Mouse (Mus musculus) neural tube, embryonic 11.5 days (tissue): Measurements from ENCODE around the gene Ddit4l. TPM values are rescaled to one million over a fixed set of nuclear protein-coding genes. Genes with fewer than 3 reads are reported as not detected.
"Not testable (repeated sequence)": the region's sequence is repeated elsewhere in the genome, so short reads cannot be mapped to it uniquely, and the experiment has no call there.

Source experiments
- ATAC-seq: fragments of 200-750 bp; cut with Nextera tagmentation; 2 replicates; pipeline ENCODE4 v1.8.0; 2017; ENCODE audit warnings: moderate number of reproducible peaks, mild to moderate bottlenecking, moderate TSS enrichment, moderate library complexity; ENCODE audit not compliant: insufficient read depth, low FRiP score, low TSS enrichment
- DNase-seq: peaks from one replicate; pipeline ENCODE4 v3.0.0-alpha.2; 2015; ENCODE audit warnings: low spot score
- H3K27ac ChIP-seq: fragments of 300-500 bp; sonication (generic); 2 replicates; pipeline ENCODE4 v1.5.1; 2014; ENCODE audit warnings: low read depth, mild to moderate bottlenecking, low read length
- H3K27me3 ChIP-seq: fragments of 300-500 bp; sonication (generic); 2 replicates; pipeline ENCODE4 v1.6.1; 2014; ENCODE audit warnings: mild to moderate bottlenecking, low read length, mixed read lengths; ENCODE audit not compliant: control insufficient read depth, insufficient read depth
- H3K36me3 ChIP-seq: fragments of 300-500 bp; sonication (generic); 2 replicates; pipeline ENCODE4 v1.6.1; 2014; ENCODE audit warnings: mild to moderate bottlenecking, low read length, moderate library complexity, mixed read lengths; ENCODE audit not compliant: control insufficient read depth, insufficient read depth
- H3K4me1 ChIP-seq: fragments of 300-500 bp; sonication (generic); 2 replicates; pipeline ENCODE4 v1.6.1; 2014; ENCODE audit warnings: low read length, mixed read lengths; ENCODE audit not compliant: control insufficient read depth, insufficient read depth
- H3K4me2 ChIP-seq: fragments of 300-500 bp; sonication (generic); 2 replicates; pipeline ENCODE4 v1.6.1; 2014; ENCODE audit warnings: low read depth, mild to moderate bottlenecking, moderate library complexity
- H3K4me3 ChIP-seq: fragments of 300-500 bp; sonication (generic); 2 replicates; pipeline ENCODE4 v1.5.1; 2014; ENCODE audit warnings: low read depth, low read length
- H3K9ac ChIP-seq: fragments of 300-500 bp; sonication (generic); 2 replicates; pipeline ENCODE4 v1.6.1; 2014; ENCODE audit warnings: mild to moderate bottlenecking, low read length
- H3K9me3 ChIP-seq: fragments of 300-500 bp; sonication (generic); 2 replicates; pipeline ENCODE4 v1.6.1; 2016; ENCODE audit warnings: low read length; ENCODE audit not compliant: control insufficient read depth
- WGBS: fragments of 180-500 bp; shearing (Covaris S2); extraction: QIAGEN DNeasy Blood & Tissue Kit; methylation state at CpG from one replicate; pipeline ENCODE4 v1.1.7; 2014; 5-methylcytosine and 5-hydroxymethylcytosine counted together
- polyA plus RNA-seq: library from polyadenylated mRNA; unstranded; fragments of >200 nt; fragmentation: Nextera tagmentation; extraction: Ambion mirVana; gene quantifications from 2 replicates; pipeline ENCODE4 v1.2.1, GENCODE M21; 2014

Gene Ddit4l
- polyA plus RNA-seq, 1 experiment from 2014 or later, result 9.0 TPM

GRCm38 (mm10) chr3:137641238-137641637 lies 19.8 kb downstream of the Ddit4l start:
- Histone ChIP-seq H3K9ac (no peak overlapping the region), H3K4me3 (no peak overlapping the region), H3K27ac (no peak overlapping the region), H3K4me2 (no peak overlapping the region), H3K9me3 (no peaks in the 10 kb centered on the region), H3K4me1 (no peaks in the 10 kb centered on the region), H3K36me3 (no peaks in the 10 kb centered on the region), H3K27me3 (no peaks in the 10 kb centered on the region)
- WGBS, result 93% methylated on average over 5 of the region's 5 CpGs
- ATAC-seq, result no peak
- DNase-seq, result no peak

- no peaks in the 10 kb centered on the region for H3K9me3 ChIP-seq
- H3K4me2 ChIP-seq, result no peak overlapping the region
- H3K9ac ChIP-seq, result no peak overlapping the region
- no peak overlapping the region for H3K4me3 ChIP-seq
- 43% methylated on average over 8 of the region's 8 CpGs for whole genome bisulfite sequencing
- ATAC-seq (no peak), DNase-seq (no peak)
- no peaks in the 10 kb centered on the region for H3K4me1 ChIP-seq
- H3K27ac ChIP-seq, result no peak overlapping the region
- no peaks in the 10 kb centered on the region for H3K27me3 ChIP-seq
- H3K36me3 ChIP-seq, result no peaks in the 10 kb centered on the region
Measured at GRCm38 (mm10) chr3:137642137-137642536, 20.7 kb downstream of the Ddit4l start.

- H3K27me3 ChIP-seq, result no peaks in the 10 kb centered on the region
- no peak overlapping the region for H3K4me3 ChIP-seq
- no peaks in the 10 kb centered on the region for H3K4me1 ChIP-seq
- no peaks in the 10 kb centered on the region for H3K9me3 ChIP-seq
- WGBS, result 50% methylated on average over 3 of the region's 3 CpGs
- H3K4me2 ChIP-seq, result no peak overlapping the region
- no peaks in the 10 kb centered on the region for H3K36me3 ChIP-seq
- DNase-seq, result no peak
- ATAC-seq, result no peak
- no peak overlapping the region for H3K27ac ChIP-seq
- no peak overlapping the region for H3K9ac ChIP-seq
Measured at GRCm38 (mm10) chr3:137642568-137642967, 21.2 kb downstream of the Ddit4l start.

GRCm38 (mm10) chr3:137644081-137644480 lies 22.7 kb downstream of the Ddit4l start:
- no peak overlapping the region for H3K9ac ChIP-seq
- no peak overlapping the region for H3K4me3 ChIP-seq
- no peaks in the 10 kb centered on the region for H3K4me1 ChIP-seq
- H3K9me3 ChIP-seq, result no peaks in the 10 kb centered on the region
- ATAC-seq (no peak), DNase-seq (no peak)
- 88% methylated on average over 3 of the region's 3 CpGs for WGBS
- no peak overlapping the region for H3K27ac ChIP-seq
- no peaks in the 10 kb centered on the region for H3K36me3 ChIP-seq
- no peaks in the 10 kb centered on the region for H3K27me3 ChIP-seq
- no peak overlapping the region for H3K4me2 ChIP-seq

GRCm38 (mm10) chr3:137644947-137645346 lies 23.5 kb downstream of the Ddit4l start:
- H3K9ac ChIP-seq, result no peak overlapping the region
- no peak overlapping the region for H3K27ac ChIP-seq
- H3K36me3 ChIP-seq, result no peaks in the 10 kb centered on the region
- no peak for ATAC-seq
- H3K9me3 ChIP-seq, result no peaks in the 10 kb centered on the region
- H3K4me1 ChIP-seq, result no peaks in the 10 kb centered on the region
- DNase-seq, result no peak
- 57% methylated on average over 6 of the region's 6 CpGs for WGBS
- no peak overlapping the region for H3K4me2 ChIP-seq
- H3K27me3 ChIP-seq, result no peaks in the 10 kb centered on the region
- no peak overlapping the region for H3K4me3 ChIP-seq

GRCm38 (mm10) chr3:137647427-137648100 lies 26.2 kb downstream of the Ddit4l start:
- H3K4me1 ChIP-seq, result no peaks in the 10 kb centered on the region
- no peak overlapping the region for H3K27ac ChIP-seq
- no peaks in the 10 kb centered on the region for H3K9me3 ChIP-seq
- WGBS, result 75% methylated on average over 12 of the region's 12 CpGs
- no peak overlapping the region for H3K4me3 ChIP-seq
- no peak overlapping the region for H3K4me2 ChIP-seq
- no peak for DNase-seq
- no peaks in the 10 kb centered on the region for H3K36me3 ChIP-seq
- H3K27me3 ChIP-seq, result no peaks in the 10 kb centered on the region
- ATAC-seq, result no peak
- H3K9ac ChIP-seq, result no peak overlapping the region

GRCm38 (mm10) chr3:137649112-137649511 lies 27.7 kb downstream of the Ddit4l start:
- Histone ChIP-seq H3K9me3 (no peaks in the 10 kb centered on the region), H3K27me3 (no peaks in the 10 kb centered on the region), H3K4me2 (no peak overlapping the region), H3K27ac (no peak overlapping the region), H3K4me3 (no peak overlapping the region), H3K9ac (no peak overlapping the region), H3K36me3 (no peaks in the 10 kb centered on the region), H3K4me1 (no peaks in the 10 kb centered on the region)
- no peak for ATAC-seq
- no peak for DNase-seq
- 83% methylated on average over 5 of the region's 5 CpGs for WGBS

GRCm38 (mm10) chr3:137652853-137653252 lies 31.4 kb downstream of the Ddit4l start:
- Histone ChIP-seq H3K9ac (no peak overlapping the region), H3K9me3 (no peaks in the 10 kb centered on the region), H3K4me2 (no peak overlapping the region), H3K4me3 (no peak overlapping the region), H3K27ac (no peak overlapping the region), H3K27me3 (no peaks in the 10 kb centered on the region), H3K4me1 (no peaks in the 10 kb centered on the region), H3K36me3 (no peaks in the 10 kb centered on the region)
- ATAC-seq (no peak), DNase-seq (no peak)
- WGBS, result 93% methylated on average over 2 of the region's 2 CpGs

GRCm38 (mm10) chr3:137671224-137671623 lies 49.8 kb downstream of the Ddit4l start, which contains the start of gene Gm21962:
Gene Gm21962 (plus strand): TSS chr3:137671524.
- H3K4me3 ChIP-seq, H3K27ac ChIP-seq, H3K9ac ChIP-seq, H3K27me3 ChIP-seq, H3K4me1 ChIP-seq, H3K36me3 ChIP-seq, ATAC-seq, H3K4me2 ChIP-seq, DNase-seq, H3K9me3 ChIP-seq: not testable (repeated sequence)
- no CpG with 5 or more reads among the region's 3 CpGs for WGBS
